Mouse (Mus musculus) CH12F3 (cell line): ENCODE data around the gene Pttg1.

Experiments used
- in situ Hi-C: fragments of 300-500 bp; cut with MboI; formaldehyde crosslinking; loops from 2 replicates; pipeline ENCODE4 v1.14.3; 2020; ENCODE audit warnings: low sequenced_read_pairs

Pttg1 gene

GRCm38 (mm10) chr11:43425824-43426413 lies at the start of gene Pttg1:
Gene Pttg1, minus strand, starts transcription at chr11:43426251.
- in situ Hi-C loops: no loop called here

- in situ Hi-C loops: no loop called here
These were observed 48.2 kb upstream of the Pttg1 start, which contains the start of gene C1qtnf2 for GRCm38 (mm10) chr11:43474225-43474774. Gene C1qtnf2, plus strand, starts transcription at chr11:43474276.

DNA sequence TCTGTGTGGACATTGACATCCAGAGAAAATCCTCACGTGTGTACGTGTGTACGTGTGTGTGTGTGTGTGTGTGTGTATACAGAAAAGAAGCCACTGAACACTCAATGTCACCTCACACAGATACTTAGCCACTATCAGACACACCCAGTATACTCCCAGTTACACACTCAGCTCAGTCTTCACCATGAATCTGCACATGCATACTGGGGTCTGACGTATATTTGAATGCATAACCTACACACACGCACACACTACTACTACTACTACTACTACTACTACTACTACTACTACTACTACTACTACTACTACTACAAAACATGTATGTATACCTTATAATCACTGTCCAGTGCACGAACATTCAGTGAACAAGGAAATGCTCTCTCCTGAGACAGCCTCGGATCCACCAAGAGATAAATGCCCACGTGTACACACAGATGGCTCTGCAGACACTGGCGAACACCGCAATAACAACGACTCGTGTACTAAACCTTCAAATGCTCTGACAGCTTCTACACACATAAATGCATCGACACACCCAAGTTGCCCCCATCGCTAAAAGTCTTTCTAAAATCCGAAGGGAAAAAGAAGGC lies 47.7 kb upstream of the Pttg1 start:
- in situ Hi-C loops: no loop called here

DNA sequence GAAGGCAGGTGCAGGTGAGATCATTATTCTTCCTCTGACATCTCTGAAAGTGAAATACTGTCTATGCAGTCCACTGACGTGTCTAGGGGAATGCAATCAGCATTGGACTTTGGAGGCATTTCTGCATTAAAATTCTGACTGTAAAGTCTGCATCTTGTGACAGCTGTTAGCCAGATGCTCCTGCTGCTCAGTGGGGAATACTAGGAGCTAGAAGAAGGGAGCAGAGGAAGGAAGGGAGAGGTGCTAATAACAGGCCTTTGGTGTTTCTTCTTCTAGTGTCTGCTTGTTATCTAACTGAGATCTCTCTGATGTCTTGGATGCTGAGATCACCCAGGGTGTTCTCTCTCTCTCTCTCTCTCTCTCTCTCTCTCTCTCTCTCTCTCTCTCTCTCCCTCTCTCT lies 47.1 kb upstream of the Pttg1 start:
- in situ Hi-C loops: no loop called here

DNA sequence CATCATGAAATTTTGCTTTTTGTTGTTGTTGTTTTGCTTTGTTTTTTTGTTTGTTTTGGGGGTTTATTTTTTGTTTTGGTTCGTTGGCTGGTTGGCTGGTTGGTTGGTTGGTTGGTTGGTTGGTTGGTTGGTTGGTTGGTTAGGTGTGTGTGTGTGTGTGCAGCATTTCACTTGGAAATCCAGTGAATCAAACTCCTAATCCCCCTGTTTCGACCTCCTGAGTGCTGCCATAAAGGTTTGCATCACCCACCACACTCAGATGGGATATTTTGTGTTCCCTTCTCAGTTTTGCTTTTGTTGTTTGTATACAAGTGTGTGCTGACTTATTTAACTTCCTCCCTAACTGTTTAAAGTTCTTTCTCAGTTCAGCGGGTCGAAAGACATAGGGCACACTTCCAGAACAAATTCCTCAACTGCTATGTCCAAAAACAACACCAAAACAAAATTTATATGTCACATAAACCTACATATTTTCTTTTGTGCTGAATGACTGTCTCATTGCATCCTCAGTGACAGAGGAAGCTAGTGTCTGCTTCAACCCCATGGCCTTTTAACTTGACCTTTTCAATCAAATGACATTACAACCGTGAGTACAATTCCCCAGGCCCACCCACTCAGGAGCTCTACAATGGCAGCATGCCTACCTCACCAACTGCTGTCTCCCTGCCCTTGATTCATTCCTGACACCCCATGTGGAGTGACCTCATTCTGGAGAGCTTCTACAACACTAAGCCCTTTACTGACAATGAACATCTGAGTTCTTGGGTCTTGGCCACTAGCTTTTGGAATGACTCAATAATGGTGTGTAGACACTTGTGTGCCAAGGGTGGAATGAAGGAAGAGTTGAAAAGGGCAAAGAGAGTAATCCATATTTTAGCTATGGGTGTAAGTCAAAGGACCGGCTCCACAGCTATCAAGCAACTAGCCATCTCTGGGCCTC lies 45.1 kb upstream of the Pttg1 start:
- in situ Hi-C loops: no loop called here

DNA sequence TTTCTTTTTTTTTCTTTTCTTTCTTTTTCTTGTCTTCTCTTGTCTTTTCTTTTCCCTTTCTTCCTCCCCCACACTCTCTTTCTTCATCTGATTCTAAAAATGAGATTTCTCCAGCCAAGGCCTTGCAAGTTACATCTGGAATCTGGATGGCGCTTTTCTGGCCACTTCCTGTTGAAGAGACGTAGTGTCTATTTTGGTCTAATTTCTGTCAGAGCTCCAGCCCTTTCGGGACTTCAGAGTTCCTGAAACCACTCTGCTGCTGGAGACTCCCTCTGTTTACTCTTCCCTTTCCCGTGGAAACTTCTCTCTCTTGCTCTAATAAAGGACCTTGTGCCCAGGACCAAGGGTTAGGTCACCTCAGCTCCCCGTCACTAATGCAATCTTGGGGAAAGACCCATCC lies 44.1 kb upstream of the Pttg1 start:
- in situ Hi-C loops: no loop called here

DNA sequence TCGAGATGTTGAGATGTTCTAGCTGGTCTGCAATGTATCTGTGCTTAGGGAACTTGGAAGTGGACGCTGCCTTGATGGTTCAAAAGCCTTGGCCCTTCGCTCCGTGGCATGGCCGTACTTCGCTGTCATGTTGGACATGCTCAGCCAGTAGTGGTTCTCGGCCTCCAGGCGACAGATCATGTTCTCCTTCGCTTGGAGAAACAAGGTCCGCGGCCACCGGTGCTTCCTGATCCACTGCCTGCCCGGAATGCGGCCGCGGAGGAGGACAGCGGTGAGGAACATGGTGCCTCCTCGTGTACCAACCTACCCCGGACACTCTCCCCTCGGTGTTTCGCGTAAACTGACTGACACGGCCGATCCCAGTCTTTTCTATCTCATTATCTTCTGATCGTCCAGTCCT lies 37.2 kb upstream of the Pttg1 start:
- in situ Hi-C loops: no loop called here

DNA sequence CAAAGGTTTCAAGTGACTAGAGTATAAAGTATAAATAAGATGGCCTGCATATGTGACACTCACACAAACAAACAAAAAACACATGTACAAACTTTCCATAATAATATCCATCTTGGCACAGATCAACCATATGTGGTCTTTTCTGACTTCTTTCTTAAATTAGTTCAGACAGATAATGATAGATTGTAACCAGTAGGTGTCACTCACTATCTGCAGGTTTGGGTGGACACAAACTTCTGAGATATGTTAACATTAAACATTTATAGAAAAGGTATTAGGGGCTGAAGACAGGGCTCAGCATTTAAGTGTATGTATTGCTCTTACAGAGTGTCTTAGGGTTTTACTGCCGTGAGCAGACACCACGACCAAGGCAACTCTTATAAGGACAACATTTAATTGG lies 26.2 kb upstream of the Pttg1 start:
- in situ Hi-C loops: no loop called here

DNA sequence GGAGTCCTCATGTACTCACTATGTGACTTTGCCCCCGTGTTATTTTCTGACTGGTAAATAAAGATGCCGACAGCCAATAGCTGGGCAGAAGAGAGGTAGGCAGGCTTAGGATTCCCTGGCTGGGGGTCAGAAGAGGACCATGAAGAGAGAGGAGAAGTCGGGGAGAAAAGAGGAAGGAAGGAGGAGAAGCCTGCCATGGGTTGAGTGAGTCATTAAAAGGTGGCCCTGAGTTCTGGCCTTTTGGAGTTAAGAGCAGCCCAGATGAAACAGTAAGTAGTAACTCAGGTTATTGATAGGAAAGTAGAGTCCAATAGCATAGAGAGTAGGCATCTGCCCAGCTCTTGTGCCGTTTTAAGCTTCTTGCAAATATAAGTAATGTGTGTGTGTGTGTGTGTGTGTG lies 25.3 kb upstream of the Pttg1 start:
- in situ Hi-C loops: no loop called here

GRCm38 (mm10) chr11:43449916-43450315 lies 23.9 kb upstream of the Pttg1 start:
- in situ Hi-C loops: no loop called here

DNA sequence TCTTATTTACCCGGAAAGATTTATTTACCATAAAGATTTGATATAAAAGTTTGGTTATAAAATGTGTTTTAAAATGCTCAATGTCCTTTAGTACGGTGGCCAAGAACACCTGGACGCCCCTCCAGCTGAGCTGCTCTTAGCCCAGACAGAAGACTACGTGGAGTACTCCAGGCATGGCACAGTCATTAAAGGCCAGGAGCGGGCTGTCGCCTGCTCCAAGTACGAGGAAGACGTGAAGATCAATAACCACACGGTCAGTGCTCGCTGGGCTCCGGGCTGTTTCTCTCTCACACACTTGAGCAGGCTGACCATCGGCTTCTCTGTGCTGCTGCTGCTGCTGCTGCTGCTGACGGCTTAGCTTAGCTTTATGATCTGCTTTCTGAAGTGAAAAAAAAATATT lies 17.1 kb upstream of the Pttg1 start:
- in situ Hi-C loops: no loop called here

- in situ Hi-C loops: no loop called here
These were observed 15.1 kb upstream of the Pttg1 start for GRCm38 (mm10) chr11:43441121-43441520.

- in situ Hi-C loops: no loop called here
These were observed 8.0 kb upstream of the Pttg1 start for GRCm38 (mm10) chr11:43434024-43434407.

- in situ Hi-C loops: no loop called here
These were observed 7.4 kb upstream of the Pttg1 start, which contains the start of gene Slu7 for GRCm38 (mm10) chr11:43433254-43434023. Gene Slu7, plus strand, starts transcription at chr11:43433744.

GRCm38 (mm10) chr11:43426414-43426884 lies 398 bp upstream of the Pttg1 start:
- in situ Hi-C loops: no loop called here

DNA sequence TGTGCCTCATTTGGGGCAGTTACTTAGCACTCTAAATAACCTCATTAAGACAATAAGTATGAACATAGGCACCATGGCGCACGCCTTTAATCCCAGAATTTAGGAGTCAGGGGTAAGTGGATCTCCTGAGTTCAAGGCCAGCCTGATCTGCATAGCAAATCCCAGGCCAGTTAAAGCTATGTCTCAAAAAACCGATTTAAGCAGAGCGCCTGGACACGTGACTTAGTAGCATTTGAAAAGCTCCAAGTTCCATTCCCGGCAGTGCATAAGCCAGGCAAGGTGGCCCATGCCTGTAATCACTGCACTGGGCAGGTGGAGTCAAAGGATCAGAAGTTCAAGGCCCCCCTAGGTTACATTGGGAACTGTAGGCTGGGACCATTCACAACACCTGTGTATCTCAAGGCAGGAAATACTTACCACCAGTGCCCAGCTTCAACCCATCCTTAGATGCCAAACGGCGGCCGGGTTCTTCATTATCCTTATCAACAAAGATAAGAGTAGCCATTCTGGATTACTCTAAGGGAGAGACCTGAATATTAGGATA lies 813 bp downstream of the Pttg1 start:
- in situ Hi-C loops: no loop called here

DNA sequence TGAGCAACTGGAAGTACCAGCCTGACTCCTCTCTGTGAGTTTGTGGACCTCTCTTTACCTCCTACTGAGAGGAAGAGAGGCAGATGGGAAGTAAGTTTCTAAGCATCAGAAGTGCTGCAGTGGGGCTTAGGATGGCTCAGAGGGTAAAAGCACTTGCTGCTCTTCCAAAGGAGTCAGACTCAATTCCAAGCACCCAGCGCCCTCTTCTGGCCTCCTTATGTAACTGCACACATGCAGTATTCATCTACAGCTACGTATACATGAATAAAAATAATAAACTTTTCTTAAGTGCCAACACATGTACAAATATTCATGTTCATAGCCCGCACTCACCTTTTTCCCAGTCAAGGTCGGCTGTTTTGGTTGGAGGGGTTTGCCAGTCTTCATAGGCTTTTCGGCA lies 1.7 kb downstream of the Pttg1 start:
- in situ Hi-C loops: no loop called here

DNA sequence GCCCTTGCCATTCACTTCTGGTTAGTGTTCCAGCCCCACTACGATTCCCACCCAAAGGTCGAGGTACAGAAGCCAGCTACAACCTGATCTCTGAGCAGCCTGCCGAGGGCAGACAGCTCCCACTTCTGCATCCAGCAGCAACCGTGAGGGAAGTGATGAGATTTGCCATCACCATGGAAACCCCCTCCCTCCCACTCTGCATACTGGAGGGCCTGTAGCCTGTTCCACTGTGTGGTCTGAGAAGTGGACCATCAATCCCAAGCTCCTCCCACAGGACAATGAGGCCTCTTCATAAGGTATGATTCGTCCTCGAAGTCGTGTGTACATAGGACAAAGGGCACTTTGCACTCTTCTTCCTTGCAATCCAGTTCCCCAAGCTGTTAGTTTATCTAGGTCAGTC lies 8.8 kb downstream of the Pttg1 start:
- in situ Hi-C loops: no loop called here

- in situ Hi-C loops: loop anchor here (5.0 kb wide), 1 partner anchor 201 kb away; no protein-coding TSS in a partner anchor
These were observed 13.1 kb downstream of the Pttg1 start for GRCm38 (mm10) chr11:43412771-43413451.

DNA sequence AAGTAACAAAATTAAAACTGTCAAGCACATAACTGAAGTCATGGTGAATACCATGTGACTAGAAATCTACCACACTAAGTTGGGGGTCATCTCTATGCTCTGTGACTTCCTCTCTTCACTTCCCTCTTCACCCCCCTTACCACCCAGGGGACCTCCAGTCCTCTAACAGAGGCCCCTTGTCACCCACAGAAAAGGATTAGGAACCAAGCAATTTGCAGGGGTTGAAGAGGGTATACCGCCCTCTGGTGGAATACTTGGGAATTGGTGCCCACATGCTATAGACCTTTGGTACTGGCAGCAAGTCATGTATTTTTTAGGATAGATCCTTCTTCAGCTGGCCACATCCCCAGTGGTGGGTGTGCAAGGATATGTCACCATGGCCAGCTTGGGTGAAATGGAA lies 14.6 kb downstream of the Pttg1 start:
- in situ Hi-C loops: loop anchor here (5.0 kb wide), 1 partner anchor 199 kb away; no protein-coding TSS in a partner anchor
